Mouse (Mus musculus): ENCODE measurements around the gene Prame. TPM values are rescaled to one million over a fixed set of nuclear protein-coding genes. Genes with fewer than 3 reads are reported as not detected.
"Not testable (repeated sequence)": the region's sequence is repeated elsewhere in the genome, so short reads cannot be mapped to it uniquely, and the experiment has no call there.

Gene Prame
- 0.12 TPM in 1 of 2 replicates, not detected in the other for polyA plus RNA-seq (2014; fragmentation: Nextera tagmentation; extraction: Ambion mirVana)

DNA sequence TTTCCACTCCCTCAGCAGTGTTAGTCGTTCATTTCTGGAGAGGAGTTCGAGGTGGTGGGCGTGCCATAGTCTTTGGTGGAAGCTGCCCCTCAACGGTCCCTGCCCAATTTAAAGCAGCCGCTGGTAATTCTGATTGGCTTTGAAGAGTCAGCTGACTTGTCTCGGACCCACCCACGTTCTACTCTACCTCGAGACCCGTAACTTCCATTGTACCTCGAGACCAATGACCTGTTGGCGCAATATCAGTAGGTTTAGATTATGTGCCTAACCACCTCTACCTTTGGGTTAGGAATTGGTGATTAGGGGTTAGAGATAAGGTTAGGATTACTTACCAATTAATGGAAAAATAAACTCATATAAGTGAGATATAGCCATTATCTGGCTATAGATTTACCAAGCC is at the start of gene Prame:
Prame (minus strand) TSS at position 101 of the 400 bp plus-strand sequence.
- Histone ChIP-seq H3K4me1 (replicated peaks; ENCODE audit: control insufficient read depth, insufficient read depth, low read length) (no peaks in the 10 kb centered on the region), H3K4me2 (replicated peaks; ENCODE audit: low read depth, low read length) (no peak within 1 kb of the TSS), H3K27me3 (ENCODE audit: control insufficient read depth, insufficient read depth, low read length) (no peaks in the 10 kb centered on the region), H3K9me3 (ENCODE audit: control insufficient read depth, low read length) (no peaks in the 10 kb centered on the region), H3K9ac (ENCODE audit: low read depth, low read length) (no peak within 1 kb of the TSS), H3K4me3 (ENCODE audit: low read depth, low read length) (no peak within 1 kb of the TSS), H3K27ac (ENCODE audit: low read depth, low read length) (no peak within 1 kb of the TSS), H3K36me3 (ENCODE audit: control insufficient read depth, insufficient read depth, low read length) (no peaks in the 10 kb centered on the region)
- WGBS = 92% methylated on average over 11 of the region's 11 CpGs
- DNase-seq (ENCODE audit: low spot score) = no peak
- no peak for ATAC-seq (ENCODE audit: low FRiP score)

DNA sequence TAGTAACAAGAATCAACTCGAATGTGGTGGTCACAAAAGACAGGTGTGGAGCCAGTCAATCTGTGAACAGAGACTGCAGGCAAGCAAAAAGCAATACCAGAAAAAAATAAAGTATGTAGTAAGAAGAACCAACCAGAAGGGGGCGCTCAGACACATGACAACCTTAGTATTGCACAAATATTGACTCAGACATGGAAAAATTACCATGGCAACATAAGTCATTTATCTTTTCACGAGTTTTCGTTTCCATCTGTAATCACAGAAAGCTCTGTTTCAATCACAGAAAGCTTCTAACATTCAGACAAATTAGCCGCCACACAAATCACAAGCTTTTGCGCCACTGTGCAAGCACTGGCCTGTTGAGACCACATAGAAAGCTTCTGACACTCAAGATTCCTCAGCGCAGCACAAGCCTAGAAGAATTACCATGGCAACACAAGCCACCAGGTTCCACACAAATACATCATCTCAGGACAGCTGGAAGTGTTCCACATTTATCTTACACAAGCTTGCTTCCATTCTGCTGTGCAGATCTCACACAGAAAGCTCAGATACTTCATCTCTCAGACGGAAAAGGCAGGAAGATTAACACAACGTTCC is 24.8 kb upstream of the Prame start:
- 51% methylated on average over 9 of the region's 9 CpGs for WGBS
- H3K4me1 ChIP-seq (replicated peaks; ENCODE audit: control insufficient read depth, insufficient read depth, low read length) = no peaks in the 10 kb centered on the region
- no peaks in the 10 kb centered on the region for H3K27me3 ChIP-seq (ENCODE audit: control insufficient read depth, insufficient read depth, low read length)
- no peaks in the 10 kb centered on the region for H3K9me3 ChIP-seq (ENCODE audit: control insufficient read depth, low read length)
- no peak overlapping the region for H3K27ac ChIP-seq (ENCODE audit: low read depth, low read length)
- H3K36me3 ChIP-seq (ENCODE audit: control insufficient read depth, insufficient read depth, low read length) = no peaks in the 10 kb centered on the region
- DNase-seq (ENCODE audit: low spot score) (peak; percentile 30), ATAC-seq (ENCODE audit: low FRiP score) (no peak)
- H3K9ac ChIP-seq (ENCODE audit: low read depth, low read length) = no peak overlapping the region
- H3K4me2 ChIP-seq (replicated peaks; ENCODE audit: low read depth, low read length) = no peak overlapping the region
- H3K4me3 ChIP-seq (ENCODE audit: low read depth, low read length) = no peak overlapping the region

GRCm38 (mm10) chrX:135601298-135602029 is 26.0 kb downstream of the Prame start:
- H3K9me3 ChIP-seq (ENCODE audit: control insufficient read depth, low read length); ATAC-seq (ENCODE audit: low FRiP score); H3K27me3 ChIP-seq (ENCODE audit: control insufficient read depth, insufficient read depth, low read length); H3K4me3 ChIP-seq (ENCODE audit: low read depth, low read length); H3K4me2 ChIP-seq (replicated peaks; ENCODE audit: low read depth, low read length); H3K9ac ChIP-seq (ENCODE audit: low read depth, low read length); H3K36me3 ChIP-seq (ENCODE audit: control insufficient read depth, insufficient read depth, low read length); H3K27ac ChIP-seq (ENCODE audit: low read depth, low read length); H3K4me1 ChIP-seq (replicated peaks; ENCODE audit: control insufficient read depth, insufficient read depth, low read length): not testable (repeated sequence)
- WGBS = 67% methylated on average over 3 of the region's 3 CpGs
- DNase-seq (ENCODE audit: low spot score) = peak; percentile 10

GRCm38 (mm10) chrX:135598677-135599076 is 28.8 kb downstream of the Prame start, which contains the start of gene Nxf7:
Gene Nxf7 (minus strand): TSS chrX:135598777.
- Histone ChIP-seq H3K9me3 (ENCODE audit: control insufficient read depth, low read length) (no peaks in the 10 kb centered on the region), H3K4me3 (ENCODE audit: low read depth, low read length) (no peak within 1 kb of the TSS), H3K4me1 (replicated peaks; ENCODE audit: control insufficient read depth, insufficient read depth, low read length) (no peaks in the 10 kb centered on the region), H3K36me3 (ENCODE audit: control insufficient read depth, insufficient read depth, low read length) (no peaks in the 10 kb centered on the region), H3K4me2 (replicated peaks; ENCODE audit: low read depth, low read length) (no peak within 1 kb of the TSS), H3K9ac (ENCODE audit: low read depth, low read length) (no peak within 1 kb of the TSS), H3K27ac (ENCODE audit: low read depth, low read length) (no peak within 1 kb of the TSS), H3K27me3 (ENCODE audit: control insufficient read depth, insufficient read depth, low read length) (no peaks in the 10 kb centered on the region)
- DNase-seq (ENCODE audit: low spot score) (no peak), ATAC-seq (ENCODE audit: low FRiP score) (no peak)
- WGBS = 95% methylated on average over 2 of the region's 2 CpGs

GRCm38 (mm10) chrX:135598096-135598495 is 29.4 kb downstream of the Prame start:
- no peaks in the 10 kb centered on the region for H3K4me1 ChIP-seq (replicated peaks; ENCODE audit: control insufficient read depth, insufficient read depth, low read length)
- DNase-seq (ENCODE audit: low spot score) (no peak), ATAC-seq (ENCODE audit: low FRiP score) (no peak)
- no peaks in the 10 kb centered on the region for H3K36me3 ChIP-seq (ENCODE audit: control insufficient read depth, insufficient read depth, low read length)
- H3K9ac ChIP-seq (ENCODE audit: low read depth, low read length) = no peak overlapping the region
- WGBS = 85% methylated on average over 13 of the region's 13 CpGs
- H3K4me3 ChIP-seq (ENCODE audit: low read depth, low read length) = no peak overlapping the region
- no peaks in the 10 kb centered on the region for H3K27me3 ChIP-seq (ENCODE audit: control insufficient read depth, insufficient read depth, low read length)
- no peak overlapping the region for H3K27ac ChIP-seq (ENCODE audit: low read depth, low read length)
- H3K9me3 ChIP-seq (ENCODE audit: control insufficient read depth, low read length) = no peaks in the 10 kb centered on the region
- H3K4me2 ChIP-seq (replicated peaks; ENCODE audit: low read depth, low read length) = no peak overlapping the region

DNA sequence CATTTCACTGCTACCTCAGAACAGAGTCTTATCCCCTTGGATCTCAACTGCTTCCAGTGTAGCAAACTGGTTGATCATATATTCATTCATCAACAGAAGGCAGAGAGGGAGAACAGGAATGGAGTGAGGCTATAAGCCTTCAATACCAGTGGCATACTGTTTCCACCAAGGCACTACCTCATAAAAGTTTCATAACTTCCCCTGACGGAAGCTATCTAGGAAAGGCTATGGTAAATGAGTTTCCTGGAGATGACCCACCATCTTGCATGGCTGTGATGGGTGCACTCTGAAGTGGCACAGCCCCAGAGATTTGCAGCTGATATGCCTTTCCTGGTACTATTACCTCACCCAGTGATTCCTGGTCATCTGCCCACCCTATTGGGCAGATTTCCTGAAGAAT is 51.1 kb downstream of the Prame start:
- H3K4me2 ChIP-seq (replicated peaks; ENCODE audit: low read depth, low read length) = no peak overlapping the region
- 100% methylated on average over 1 of the region's 1 CpGs for WGBS
- no peak overlapping the region for H3K4me3 ChIP-seq (ENCODE audit: low read depth, low read length)
- H3K36me3 ChIP-seq (ENCODE audit: control insufficient read depth, insufficient read depth, low read length) = no peaks in the 10 kb centered on the region
- H3K27ac ChIP-seq (ENCODE audit: low read depth, low read length) = no peak overlapping the region
- H3K9me3 ChIP-seq (ENCODE audit: control insufficient read depth, low read length) = no peaks in the 10 kb centered on the region
- DNase-seq (ENCODE audit: low spot score) (no peak), ATAC-seq (ENCODE audit: low FRiP score) (no peak)
- no peaks in the 10 kb centered on the region for H3K4me1 ChIP-seq (replicated peaks; ENCODE audit: control insufficient read depth, insufficient read depth, low read length)
- H3K27me3 ChIP-seq (ENCODE audit: control insufficient read depth, insufficient read depth, low read length) = no peaks in the 10 kb centered on the region
- H3K9ac ChIP-seq (ENCODE audit: low read depth, low read length) = no peak overlapping the region

DNA sequence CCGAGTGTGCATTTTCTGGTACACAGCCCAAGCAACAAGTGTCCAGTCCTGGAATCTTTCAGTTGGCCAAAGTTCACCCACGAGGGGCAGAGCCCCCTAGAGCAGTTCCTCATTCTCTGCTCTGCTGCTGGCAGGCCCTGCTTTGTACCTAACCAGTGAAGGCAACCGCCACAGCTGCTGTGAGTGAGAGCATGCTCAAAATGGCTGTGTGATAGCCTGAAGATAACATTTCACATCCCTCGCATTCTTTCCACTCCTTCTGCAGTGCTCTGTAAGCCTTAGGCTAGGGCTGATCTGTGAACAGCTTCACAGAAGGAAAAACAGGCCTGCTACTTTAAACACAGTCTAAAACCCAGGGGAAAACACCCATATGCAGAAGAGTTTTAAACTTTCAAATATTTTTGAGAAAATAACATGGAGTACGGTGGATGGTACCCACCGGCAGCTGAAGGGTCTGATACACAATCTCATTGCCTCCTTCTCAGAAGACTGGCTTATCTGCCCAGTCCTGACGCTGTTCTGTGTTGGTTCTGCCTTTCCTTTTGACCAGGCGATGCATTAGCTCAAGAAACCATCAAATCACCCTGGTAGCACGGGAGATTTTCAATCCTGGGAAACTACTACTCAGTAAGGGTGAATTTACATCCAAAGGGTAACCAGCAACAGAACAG is 52.4 kb downstream of the Prame start:
- WGBS = 71% methylated on average over 9 of the region's 9 CpGs
- H3K9me3 ChIP-seq (ENCODE audit: control insufficient read depth, low read length); ATAC-seq (ENCODE audit: low FRiP score); H3K27me3 ChIP-seq (ENCODE audit: control insufficient read depth, insufficient read depth, low read length); H3K4me2 ChIP-seq (replicated peaks; ENCODE audit: low read depth, low read length); H3K4me3 ChIP-seq (ENCODE audit: low read depth, low read length); H3K9ac ChIP-seq (ENCODE audit: low read depth, low read length); H3K27ac ChIP-seq (ENCODE audit: low read depth, low read length); H3K4me1 ChIP-seq (replicated peaks; ENCODE audit: control insufficient read depth, insufficient read depth, low read length); H3K36me3 ChIP-seq (ENCODE audit: control insufficient read depth, insufficient read depth, low read length); DNase-seq (ENCODE audit: low spot score): not testable (repeated sequence)

DNA sequence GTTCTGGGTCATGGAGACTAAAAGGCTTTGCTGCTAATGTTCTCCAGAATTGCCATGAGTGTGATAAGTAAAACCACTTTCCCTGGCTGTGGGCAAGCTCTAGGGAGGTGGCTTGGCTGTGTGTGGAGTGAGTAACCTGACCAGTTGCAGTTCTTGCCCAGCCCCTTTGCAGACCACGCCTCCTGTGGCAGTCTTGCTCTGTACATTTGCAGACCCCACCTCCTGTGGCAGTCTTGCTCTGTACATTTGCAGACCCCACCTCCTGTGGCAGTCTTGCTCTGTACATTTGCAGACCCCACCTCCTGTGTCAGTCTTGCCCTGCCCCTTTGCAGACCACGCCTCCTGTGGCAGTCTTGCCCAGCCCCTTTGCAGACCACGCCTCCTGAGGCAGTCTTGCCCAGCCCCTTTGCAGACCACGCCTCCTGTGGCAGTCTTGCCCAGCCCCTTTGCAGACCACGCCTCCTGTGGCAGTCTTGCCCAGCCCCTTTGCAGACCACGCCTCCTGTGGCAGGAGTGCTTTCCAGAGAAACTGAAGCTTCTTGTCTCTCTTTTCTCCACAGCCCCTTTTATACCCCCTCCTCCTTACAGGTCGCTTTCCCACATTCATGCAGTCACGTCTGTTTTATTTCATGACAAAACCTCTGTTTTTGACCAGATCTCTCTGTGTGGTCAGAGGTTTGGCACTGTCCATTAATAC is 53.1 kb downstream of the Prame start:
- WGBS = 35% methylated on average over 8 of the region's 8 CpGs
- not testable (repeated sequence) for H3K4me1 ChIP-seq (replicated peaks; ENCODE audit: control insufficient read depth, insufficient read depth, low read length); H3K4me2 ChIP-seq (replicated peaks; ENCODE audit: low read depth, low read length); H3K36me3 ChIP-seq (ENCODE audit: control insufficient read depth, insufficient read depth, low read length); H3K9ac ChIP-seq (ENCODE audit: low read depth, low read length); H3K27ac ChIP-seq (ENCODE audit: low read depth, low read length); DNase-seq (ENCODE audit: low spot score); H3K27me3 ChIP-seq (ENCODE audit: control insufficient read depth, insufficient read depth, low read length); ATAC-seq (ENCODE audit: low FRiP score); H3K4me3 ChIP-seq (ENCODE audit: low read depth, low read length); H3K9me3 ChIP-seq (ENCODE audit: control insufficient read depth, low read length)
